Mouse (Mus musculus): Measurements from ENCODE around the gene Olfr1309.

GRCm38 (mm10) chr2:111949340-111949739 lies 40.7 kb downstream of the Olfr1309 start, which contains the start of gene Olfr1307:
- TF ChIP-seq CTCF (IDR thresholded peaks at IDR 0.05; ENCODE audit: low read depth): no peak
- TF ChIP-seq EP300 (optimal IDR thresholded peaks at IDR 0.05): no peak
